Mouse (Mus musculus): ENCODE data around the gene Chp1.
"Not testable (repeated sequence)": the region's sequence is repeated elsewhere in the genome, so short reads cannot be mapped to it uniquely, and the experiment has no call there.

Chp1 gene

GRCm38 (mm10) chr2:119565284-119565683, 17.8 kb downstream of the Chp1 start:
- no peak for DNase-seq (ENCODE audit: low spot score in 2 of 2)

GRCm38 (mm10) chr2:119566182-119566855, 18.8 kb downstream of the Chp1 start:
- no peak for DNase-seq (ENCODE audit: low spot score in 2 of 2)

GRCm38 (mm10) chr2:119572471-119572870, 25.0 kb downstream of the Chp1 start:
- DNase-seq (ENCODE audit: low spot score in 2 of 2): no peak

- DNase-seq (ENCODE audit: low spot score in 2 of 2): no peak
These were observed 34.1 kb downstream of the Chp1 start for GRCm38 (mm10) chr2:119581571-119581970.

GRCm38 (mm10) chr2:119583439-119583838, 35.9 kb downstream of the Chp1 start:
- DNase-seq (ENCODE audit: low spot score in 2 of 2): no peak

GRCm38 (mm10) chr2:119584282-119584681, 36.8 kb downstream of the Chp1 start:
- DNase-seq (ENCODE audit: low spot score in 2 of 2): no peak

- peak in 1 of 2 experiments; percentile 48 for DNase-seq (ENCODE audit: low spot score in 2 of 2)
These were observed 39.9 kb downstream of the Chp1 start for GRCm38 (mm10) chr2:119587383-119587782.

- no peak for DNase-seq (ENCODE audit: low spot score in 2 of 2)
These were observed 43.8 kb downstream of the Chp1 start for GRCm38 (mm10) chr2:119591247-119591646.

- DNase-seq (ENCODE audit: low spot score in 2 of 2): no peak
These were observed 46.2 kb downstream of the Chp1 start for GRCm38 (mm10) chr2:119593765-119594112.

GRCm38 (mm10) chr2:119594113-119594981, 46.9 kb downstream of the Chp1 start:
- DNase-seq (ENCODE audit: low spot score in 2 of 2): peak; percentile 97 to 98

- no peak for DNase-seq (ENCODE audit: low spot score in 2 of 2)
These were observed 47.8 kb downstream of the Chp1 start for GRCm38 (mm10) chr2:119595308-119595707.

GRCm38 (mm10) chr2:119596781-119597330, 49.4 kb downstream of the Chp1 start:
- DNase-seq (ENCODE audit: low spot score in 2 of 2): peak in 1 of 2 experiments; percentile 14

- DNase-seq (ENCODE audit: low spot score in 2 of 2): no peak
These were observed 53.5 kb downstream of the Chp1 start for GRCm38 (mm10) chr2:119601027-119601426.

GRCm38 (mm10) chr2:119601575-119601974, 54.1 kb downstream of the Chp1 start:
- not testable (repeated sequence) for DNase-seq (ENCODE audit: low spot score in 2 of 2)

- DNase-seq (ENCODE audit: low spot score in 2 of 2): no peak
These were observed 55.0 kb downstream of the Chp1 start for GRCm38 (mm10) chr2:119602488-119602887.

GRCm38 (mm10) chr2:119603909-119604308, 56.4 kb downstream of the Chp1 start:
- DNase-seq (ENCODE audit: low spot score in 2 of 2): no peak

- DNase-seq (ENCODE audit: low spot score in 2 of 2): no peak
These were observed 58.0 kb downstream of the Chp1 start for GRCm38 (mm10) chr2:119605361-119605973.

GRCm38 (mm10) chr2:119607023-119607422, 59.5 kb downstream of the Chp1 start:
- no peak for DNase-seq (ENCODE audit: low spot score in 2 of 2)

GRCm38 (mm10) chr2:119617841-119618198, 70.3 kb downstream of the Chp1 start:
- no peak for DNase-seq (ENCODE audit: low spot score in 2 of 2)

- peak; percentile 91 for DNase-seq (ENCODE audit: low spot score in 2 of 2)
These were observed 70.9 kb downstream of the Chp1 start, which contains the start of the genes Nusap1 and Oip5 for GRCm38 (mm10) chr2:119618199-119618982. Gene Nusap1, plus strand, starts transcription at chr2:119618298. Gene Oip5, minus strand, starts transcription at chr2:119618469.

GRCm38 (mm10) chr2:119619002-119619401, 71.5 kb downstream of the Chp1 start:
- DNase-seq (ENCODE audit: low spot score in 2 of 2): not testable (repeated sequence)

All from heart, adult 9 months (tissue).